Mouse (Mus musculus): ENCODE measurements around the gene Hdac4. TPM values are rescaled to one million over a fixed set of nuclear protein-coding genes. Genes with fewer than 3 reads are reported as not detected.

Gene Hdac4
- polyA plus RNA-seq, 1 experiment from 2014 or later = 32.7 TPM

DNA sequence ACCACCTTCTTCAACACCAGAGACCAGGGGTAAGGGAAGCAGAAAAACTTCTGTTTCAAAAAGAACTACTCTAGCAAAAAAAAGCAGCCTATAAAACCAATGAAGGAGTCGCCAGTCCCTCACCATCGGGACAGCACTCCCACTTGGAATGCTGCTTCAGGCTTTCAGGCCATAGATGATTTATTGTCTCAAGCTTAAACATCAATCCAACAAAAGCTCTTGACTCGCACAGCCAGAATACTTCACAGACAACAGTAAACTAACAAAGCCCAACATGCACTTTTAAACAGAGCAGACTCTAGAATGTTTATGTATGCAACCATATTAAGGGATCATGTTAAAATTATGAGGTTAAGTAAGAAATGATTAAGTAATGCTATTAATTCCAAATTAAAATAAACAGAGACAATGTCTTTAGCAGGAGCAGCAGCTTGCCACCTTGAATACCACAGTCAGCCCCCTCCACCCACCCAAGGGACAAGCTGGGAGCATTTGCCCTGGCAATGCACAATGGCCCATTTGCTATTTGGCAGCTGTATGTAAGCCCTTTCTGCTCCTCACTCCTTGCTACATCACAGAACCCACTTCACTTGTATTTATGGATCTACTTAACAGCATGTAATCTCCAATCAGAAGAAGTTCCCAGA, 21.1 kb downstream of the Hdac4 start:
- ATAC-seq (ENCODE audit: insufficient read depth, low FRiP score, low TSS enrichment) (no peak), DNase-seq (ENCODE audit: low spot score) (no peak)
- H3K9me3 ChIP-seq (ENCODE audit: control insufficient read depth, low read length) = no peaks in the 10 kb centered on the region
- H3K36me3 ChIP-seq (ENCODE audit: control insufficient read depth, insufficient read depth, low read length) = no peaks in the 10 kb centered on the region
- H3K27ac ChIP-seq (ENCODE audit: low read depth, low read length) = no peak overlapping the region
- 18% methylated on average over 3 of the region's 3 CpGs for WGBS
- H3K4me2 ChIP-seq (ENCODE audit: low read depth) = no peak overlapping the region
- no peaks in the 10 kb centered on the region for H3K27me3 ChIP-seq (ENCODE audit: control insufficient read depth, insufficient read depth, low read length)
- no peak overlapping the region for H3K9ac ChIP-seq (ENCODE audit: low read length)
- peaks cover 25% of the 10 kb centered on the region for H3K4me1 ChIP-seq (ENCODE audit: control insufficient read depth, insufficient read depth, low read length)
- no peak overlapping the region for H3K4me3 ChIP-seq (ENCODE audit: low read depth, low read length)

GRCm38 (mm10) chr1:92170616-92171235, 24.8 kb downstream of the Hdac4 start:
- no peaks in the 10 kb centered on the region for H3K27me3 ChIP-seq (ENCODE audit: control insufficient read depth, insufficient read depth, low read length)
- WGBS = 88% methylated on average over 5 of the region's 5 CpGs
- no peak for ATAC-seq (ENCODE audit: insufficient read depth, low FRiP score, low TSS enrichment)

DNA sequence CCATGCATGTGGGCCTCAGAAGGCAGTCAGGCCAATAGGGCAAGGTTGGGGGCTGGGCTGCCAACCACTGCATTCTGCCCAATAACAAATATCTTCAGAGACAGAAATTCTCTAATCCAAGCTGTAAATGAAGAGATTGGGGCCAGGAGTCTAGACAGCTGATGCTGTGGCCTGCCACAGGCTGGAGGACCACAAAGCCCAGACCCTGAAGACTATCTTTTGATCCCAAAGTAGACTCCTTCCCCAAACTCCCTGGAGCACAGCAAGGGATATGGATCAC, 25.8 kb downstream of the Hdac4 start:
- ATAC-seq (ENCODE audit: insufficient read depth, low FRiP score, low TSS enrichment) (no peak), DNase-seq (ENCODE audit: low spot score) (no peak)
- Histone ChIP-seq H3K4me2 (ENCODE audit: low read depth) (no peak overlapping the region), H3K4me1 (ENCODE audit: control insufficient read depth, insufficient read depth, low read length) (peaks cover 5% of the 10 kb centered on the region), H3K27me3 (ENCODE audit: control insufficient read depth, insufficient read depth, low read length) (no peaks in the 10 kb centered on the region), H3K9me3 (ENCODE audit: control insufficient read depth, low read length) (no peaks in the 10 kb centered on the region), H3K4me3 (ENCODE audit: low read depth, low read length) (no peak overlapping the region), H3K36me3 (ENCODE audit: control insufficient read depth, insufficient read depth, low read length) (no peaks in the 10 kb centered on the region), H3K27ac (ENCODE audit: low read depth, low read length) (no peak overlapping the region), H3K9ac (ENCODE audit: low read length) (no peak overlapping the region)

More at GRCm38 (mm10) chr1:92170616-92171235, 24.8 kb downstream of the Hdac4 start:
- Histone ChIP-seq H3K4me1 (ENCODE audit: control insufficient read depth, insufficient read depth, low read length) (peaks cover 8% of the 10 kb centered on the region), H3K4me2 (ENCODE audit: low read depth) (no peak overlapping the region), H3K9me3 (ENCODE audit: control insufficient read depth, low read length) (no peaks in the 10 kb centered on the region), H3K9ac (ENCODE audit: low read length) (no peak overlapping the region), H3K27ac (ENCODE audit: low read depth, low read length) (no peak overlapping the region), H3K36me3 (ENCODE audit: control insufficient read depth, insufficient read depth, low read length) (no peaks in the 10 kb centered on the region), H3K4me3 (ENCODE audit: low read depth, low read length) (no peak overlapping the region)
- DNase-seq (ENCODE audit: low spot score) = no peak

DNA sequence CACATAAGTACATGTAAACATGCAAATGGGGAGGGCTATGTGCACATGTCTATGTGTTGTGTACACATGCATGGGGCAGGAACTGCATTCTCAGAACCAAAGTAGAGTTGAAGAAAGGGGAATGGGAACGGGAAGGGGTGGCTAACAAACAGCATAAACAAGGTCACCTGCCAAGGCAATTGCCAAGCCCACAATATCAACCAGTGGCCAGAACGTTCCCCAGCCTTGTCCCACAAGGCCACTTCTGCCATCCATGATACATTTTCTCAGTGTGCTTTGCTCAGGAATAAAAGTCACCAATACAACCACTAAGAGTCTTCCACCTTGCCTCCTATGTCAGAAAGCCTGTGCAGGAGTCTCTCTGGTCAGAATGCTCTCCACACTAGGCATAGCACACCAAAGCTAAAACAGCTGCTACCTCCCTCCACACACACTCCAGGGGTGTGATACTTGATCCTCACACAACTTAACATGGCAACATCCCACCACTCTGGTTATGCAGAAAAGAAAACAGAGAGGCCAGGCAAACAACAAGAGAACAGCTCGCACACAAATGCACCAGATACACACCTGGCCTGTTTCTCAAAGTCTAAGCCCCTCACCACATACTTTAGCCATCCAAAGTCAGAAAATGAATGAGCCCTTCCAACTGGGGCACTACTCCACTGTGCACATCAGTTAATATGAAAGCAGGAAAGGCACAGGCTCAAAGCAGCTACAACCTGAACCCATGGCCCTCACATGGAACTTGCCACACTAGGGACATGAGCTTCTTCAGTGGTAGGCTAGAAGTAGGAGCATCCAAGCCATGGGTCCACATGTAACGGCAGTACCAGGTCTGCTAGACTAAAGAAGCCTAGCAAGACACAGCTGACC, 26.4 kb downstream of the Hdac4 start:
- H3K9ac ChIP-seq (ENCODE audit: low read length) = no peak overlapping the region
- no peaks in the 10 kb centered on the region for H3K27me3 ChIP-seq (ENCODE audit: control insufficient read depth, insufficient read depth, low read length)
- ATAC-seq (ENCODE audit: insufficient read depth, low FRiP score, low TSS enrichment) (no peak), DNase-seq (ENCODE audit: low spot score) (no peak)
- H3K4me1 ChIP-seq (ENCODE audit: control insufficient read depth, insufficient read depth, low read length) = 0 out of 2 replicates have a peak, but pooled peaks cover under 1% of the 10 kb centered on the region
- H3K27ac ChIP-seq (ENCODE audit: low read depth, low read length) = no peak overlapping the region
- WGBS = 88% methylated on average over 4 of the region's 4 CpGs
- no peaks in the 10 kb centered on the region for H3K9me3 ChIP-seq (ENCODE audit: control insufficient read depth, low read length)
- no peaks in the 10 kb centered on the region for H3K36me3 ChIP-seq (ENCODE audit: control insufficient read depth, insufficient read depth, low read length)
- no peak overlapping the region for H3K4me2 ChIP-seq (ENCODE audit: low read depth)
- no peak overlapping the region for H3K4me3 ChIP-seq (ENCODE audit: low read depth, low read length)

DNA sequence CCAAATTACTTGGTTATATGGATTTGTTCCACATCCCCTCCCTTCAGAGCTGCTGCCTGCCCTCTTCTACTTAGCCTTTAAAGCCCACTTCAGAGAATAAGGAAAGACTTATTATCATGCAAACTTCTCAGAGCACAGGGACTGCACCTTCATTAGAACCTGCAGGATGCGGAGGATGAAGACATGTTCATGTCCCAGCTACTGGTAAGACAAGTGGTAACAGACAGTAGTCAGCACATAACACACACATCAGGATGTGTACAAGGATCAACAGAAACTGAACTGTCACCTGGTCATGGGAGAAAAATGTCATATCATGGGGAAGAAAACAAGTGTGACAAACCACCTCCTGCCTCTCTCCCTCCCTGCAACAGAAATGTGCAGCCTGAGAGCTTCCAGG, 31.6 kb downstream of the Hdac4 start:
- WGBS = 89% methylated on average over 1 of the region's 1 CpGs
- H3K36me3 ChIP-seq (ENCODE audit: control insufficient read depth, insufficient read depth, low read length) = no peaks in the 10 kb centered on the region
- no peaks in the 10 kb centered on the region for H3K9me3 ChIP-seq (ENCODE audit: control insufficient read depth, low read length)
- H3K4me1 ChIP-seq (ENCODE audit: control insufficient read depth, insufficient read depth, low read length) = no peaks in the 10 kb centered on the region
- H3K27ac ChIP-seq (ENCODE audit: low read depth, low read length) = no peak overlapping the region
- no peak overlapping the region for H3K4me2 ChIP-seq (ENCODE audit: low read depth)
- H3K9ac ChIP-seq (ENCODE audit: low read length) = no peak overlapping the region
- DNase-seq (ENCODE audit: low spot score) (no peak), ATAC-seq (ENCODE audit: insufficient read depth, low FRiP score, low TSS enrichment) (no peak)
- H3K27me3 ChIP-seq (ENCODE audit: control insufficient read depth, insufficient read depth, low read length) = no peaks in the 10 kb centered on the region
- H3K4me3 ChIP-seq (ENCODE audit: low read depth, low read length) = no peak overlapping the region

- DNase-seq (ENCODE audit: low spot score) = no peak
- Histone ChIP-seq H3K4me3 (ENCODE audit: low read depth, low read length) (no peak overlapping the region), H3K9ac (ENCODE audit: low read length) (no peak overlapping the region), H3K36me3 (ENCODE audit: control insufficient read depth, insufficient read depth, low read length) (no peaks in the 10 kb centered on the region), H3K9me3 (ENCODE audit: control insufficient read depth, low read length) (no peaks in the 10 kb centered on the region), H3K27me3 (ENCODE audit: control insufficient read depth, insufficient read depth, low read length) (no peaks in the 10 kb centered on the region), H3K4me1 (ENCODE audit: control insufficient read depth, insufficient read depth, low read length) (no peaks in the 10 kb centered on the region), H3K4me2 (ENCODE audit: low read depth) (no peak overlapping the region), H3K27ac (ENCODE audit: low read depth, low read length) (no peak overlapping the region)
- no peak for ATAC-seq (ENCODE audit: insufficient read depth, low FRiP score, low TSS enrichment)
- WGBS = 98% methylated on average over 4 of the region's 4 CpGs
Measured at GRCm38 (mm10) chr1:92159804-92160203, 35.7 kb downstream of the Hdac4 start.

- Histone ChIP-seq H3K36me3 (ENCODE audit: control insufficient read depth, insufficient read depth, low read length) (no peaks in the 10 kb centered on the region), H3K4me2 (ENCODE audit: low read depth) (no peak overlapping the region), H3K4me3 (ENCODE audit: low read depth, low read length) (no peak overlapping the region), H3K4me1 (ENCODE audit: control insufficient read depth, insufficient read depth, low read length) (no peaks in the 10 kb centered on the region), H3K9ac (ENCODE audit: low read length) (no peak overlapping the region), H3K27ac (ENCODE audit: low read depth, low read length) (no peak overlapping the region), H3K27me3 (ENCODE audit: control insufficient read depth, insufficient read depth, low read length) (no peaks in the 10 kb centered on the region), H3K9me3 (ENCODE audit: control insufficient read depth, low read length) (no peaks in the 10 kb centered on the region)
- 65% methylated on average over 1 of the region's 1 CpGs for WGBS
- no peak for ATAC-seq (ENCODE audit: insufficient read depth, low FRiP score, low TSS enrichment)
- no peak for DNase-seq (ENCODE audit: low spot score)
Measured at GRCm38 (mm10) chr1:92150201-92150600, 45.3 kb downstream of the Hdac4 start.

- 100% methylated on average over 1 of the region's 1 CpGs for WGBS
- H3K4me1 ChIP-seq (ENCODE audit: control insufficient read depth, insufficient read depth, low read length) = no peaks in the 10 kb centered on the region
- no peak for DNase-seq (ENCODE audit: low spot score)
- H3K9ac ChIP-seq (ENCODE audit: low read length) = no peak overlapping the region
- H3K4me2 ChIP-seq (ENCODE audit: low read depth) = no peak overlapping the region
- H3K27ac ChIP-seq (ENCODE audit: low read depth, low read length) = no peak overlapping the region
- H3K4me3 ChIP-seq (ENCODE audit: low read depth, low read length) = no peak overlapping the region
- no peaks in the 10 kb centered on the region for H3K36me3 ChIP-seq (ENCODE audit: control insufficient read depth, insufficient read depth, low read length)
- no peaks in the 10 kb centered on the region for H3K27me3 ChIP-seq (ENCODE audit: control insufficient read depth, insufficient read depth, low read length)
- no peak for ATAC-seq (ENCODE audit: insufficient read depth, low FRiP score, low TSS enrichment)
- no peaks in the 10 kb centered on the region for H3K9me3 ChIP-seq (ENCODE audit: control insufficient read depth, low read length)
Measured at GRCm38 (mm10) chr1:92148527-92148926, 47.0 kb downstream of the Hdac4 start.

All from neural tube, embryonic 11.5 days (tissue).